Mouse (Mus musculus) natural killer cell, adult 2 months (primary cell): ENCODE results near the gene Zfp606.
A peak's percentile ranks its signal among the peaks of the same experiment; 100 is the strongest.

Experiments
- DNase-seq, 2 experiments: peaks; one replicate each; pipeline ENCODE4 v3.0.0; 2022; ENCODE audit warnings: low spot score in 2 of 2

Gene Zfp606

DNA sequence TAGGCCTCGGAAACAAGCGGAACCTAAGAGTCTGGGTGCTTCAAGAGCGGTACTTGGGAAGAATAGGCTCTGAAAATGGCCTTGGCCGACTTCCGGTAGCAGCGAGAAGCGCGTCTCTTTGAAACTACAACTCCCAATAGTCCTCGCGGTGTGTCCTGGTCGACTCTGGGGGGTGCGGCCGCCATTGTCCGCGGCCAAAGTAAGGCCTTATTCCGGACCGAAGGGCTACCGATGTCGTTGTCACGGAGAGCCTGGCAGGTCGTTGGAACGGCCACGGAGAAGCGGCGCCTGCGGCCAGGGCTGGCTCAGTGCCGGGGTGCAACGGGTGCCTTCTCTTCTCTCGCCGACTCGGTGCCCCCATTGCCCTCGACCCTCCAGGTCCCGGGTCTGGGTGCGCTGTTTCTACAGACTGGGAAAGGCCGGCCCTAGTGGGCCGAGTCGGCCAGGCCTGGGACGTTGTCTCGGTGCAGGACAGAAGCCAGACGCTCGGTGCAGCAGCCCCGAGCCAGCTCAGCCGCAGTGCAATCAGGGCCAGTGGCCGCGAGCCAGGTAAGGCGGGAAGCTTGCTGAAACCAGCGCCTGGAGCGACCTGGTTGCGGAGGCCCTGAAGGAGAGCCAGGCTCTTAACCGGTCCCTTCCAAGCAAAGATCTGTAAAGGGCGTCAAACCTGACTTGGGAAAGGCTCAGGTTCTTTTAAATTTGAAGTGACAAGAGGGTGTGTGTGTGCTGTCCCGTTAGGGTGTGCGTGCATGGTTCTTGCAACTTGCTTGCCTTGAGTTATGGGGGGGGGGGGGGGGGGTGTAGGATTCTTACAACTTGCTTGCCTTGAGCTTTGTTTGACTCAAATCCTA lies at the start of gene Zfp606:
Zfp606 (plus strand) TSS at position 136 of the 851 bp plus-strand sequence.
- peak; percentile 67 to 73 for DNase-seq

GRCm38 (mm10) chr7:12479009-12479346 lies 885 bp downstream of the Zfp606 start:
- no peak for DNase-seq

GRCm38 (mm10) chr7:12479525-12479924 lies 1.4 kb downstream of the Zfp606 start:
- DNase-seq, result no peak

DNA sequence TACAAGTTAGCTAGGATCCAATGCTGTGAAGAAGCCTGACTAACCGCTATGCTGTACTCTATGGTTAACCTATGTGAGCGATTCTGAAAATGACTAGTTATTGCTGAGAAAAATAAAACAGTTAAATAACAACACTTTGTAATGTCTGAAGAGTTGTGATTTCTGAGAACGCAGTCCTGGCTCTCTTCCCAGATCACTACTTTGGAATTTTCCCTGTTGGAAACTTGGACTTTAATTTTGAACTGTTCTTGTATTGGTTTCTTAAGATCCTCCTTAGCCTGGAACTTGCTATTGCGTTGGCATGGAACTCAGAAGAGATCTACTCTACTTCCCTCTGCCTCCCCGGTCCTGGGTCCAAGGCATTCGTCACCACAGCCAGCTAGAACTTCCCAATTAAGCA lies 5.7 kb downstream of the Zfp606 start:
- no peak for DNase-seq

GRCm38 (mm10) chr7:12485956-12486355 lies 7.9 kb downstream of the Zfp606 start:
- no peak for DNase-seq

- DNase-seq, result no peak
Observed at GRCm38 (mm10) chr7:12486691-12487090, 8.6 kb downstream of the Zfp606 start.

DNA sequence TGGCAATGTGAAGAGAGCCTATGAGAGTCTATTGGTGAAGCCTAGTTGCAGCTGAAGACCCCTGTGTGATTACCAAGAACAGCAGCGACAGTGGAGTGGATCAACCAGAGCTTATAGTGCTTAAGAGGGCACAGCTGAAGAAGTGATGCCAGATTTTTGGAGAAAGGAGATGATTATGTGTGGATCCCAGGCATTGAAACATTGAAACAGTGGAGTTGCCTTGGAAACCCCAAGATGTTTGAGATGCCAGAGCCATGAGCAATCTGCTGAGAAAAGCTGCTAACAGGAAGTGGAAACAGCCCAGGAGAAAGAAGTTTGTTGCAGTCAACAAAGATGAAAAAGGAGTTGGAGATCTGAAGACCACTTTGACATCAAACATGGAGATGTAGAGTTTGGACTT lies 32.8 kb downstream of the Zfp606 start:
- DNase-seq, result no peak

- no peak for DNase-seq
Observed at GRCm38 (mm10) chr7:12512217-12512616, 34.1 kb downstream of the Zfp606 start, which contains the start of gene 2900092C05Rik. Gene 2900092C05Rik (plus strand): TSS chr7:12512517.
